Mouse (Mus musculus): ENCODE measurements around the gene Dido1. TPM values are rescaled to one million over a fixed set of nuclear protein-coding genes. Genes with fewer than 3 reads are reported as not detected.

Dido1 gene
- 21.4 and 23.1 TPM in 2 replicates for polyA plus RNA-seq (2015; fragmentation: Nextera tagmentation; extraction: Ambion mirVana)

- Histone ChIP-seq H3K4me2 (peak within 1 kb of the TSS; percentile 88), H3K36me3 (peaks cover 10% of the 10 kb centered on the region), H3K9ac (replicated peaks) (peak within 1 kb of the TSS; percentile 97), H3K4me1 (peaks cover 45% of the 10 kb centered on the region), H3K27ac (replicated peaks) (peak within 1 kb of the TSS; percentile 85), H3K27me3 (replicated peaks) (no peaks in the 10 kb centered on the region), H3K4me3 (replicated peaks) (peak within 1 kb of the TSS; percentile 96), H3K9me3 (replicated peaks) (no peaks in the 10 kb centered on the region)
- WGBS: under 1% methylated on average over 43 of the region's 43 CpGs
- ATAC-seq (ENCODE audit: low FRiP score): peak; percentile 94
These were observed at the start of gene Dido1, which contains the start of gene Gid8 for GRCm38 (mm10) chr2:180709923-180710272. Gene Dido1, minus strand, starts transcription at chr2:180709999. Gene Gid8, plus strand, starts transcription at chr2:180710117.

DNA sequence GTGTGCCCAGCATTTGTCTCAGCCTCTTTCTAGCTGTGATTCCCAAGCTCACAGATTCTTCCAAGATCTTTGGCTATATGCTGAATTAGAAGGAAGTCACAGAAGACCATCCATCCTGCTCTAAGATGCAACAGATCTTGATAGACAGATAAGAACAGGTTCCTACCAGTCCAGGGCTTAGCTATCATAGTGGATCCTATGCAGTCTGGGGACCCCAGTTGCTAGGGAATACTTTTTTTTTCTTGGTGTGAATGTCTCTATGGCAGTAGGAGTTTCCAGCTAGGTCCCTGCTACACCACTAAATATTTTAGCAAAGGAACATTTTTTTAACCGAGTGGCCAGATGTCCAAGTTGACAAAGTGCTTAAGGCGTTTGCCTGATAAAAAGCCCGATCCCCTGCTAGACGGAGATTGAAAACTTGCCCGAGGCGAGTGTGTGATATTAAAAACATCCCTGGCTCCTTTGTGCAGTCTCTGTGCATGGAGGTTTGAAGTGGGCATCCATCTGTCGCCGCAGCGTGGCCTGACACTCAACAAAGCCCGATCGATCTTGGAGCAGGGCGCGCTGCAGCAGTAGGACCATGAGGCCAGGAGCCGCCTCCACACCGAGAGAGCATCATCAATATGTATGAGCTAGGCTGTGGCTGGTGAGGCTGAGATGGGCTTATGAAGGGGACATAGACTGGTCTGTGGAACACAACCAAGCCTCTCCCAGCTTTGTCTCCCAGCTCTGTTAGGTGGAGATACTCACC lies 48.9 kb upstream of the Dido1 start:
- no peak overlapping the region for H3K4me2 ChIP-seq
- no peak overlapping the region for H3K4me3 ChIP-seq (replicated peaks)
- peaks cover 11% of the 10 kb centered on the region; the same call in 1 of the 2 replicates for H3K27me3 ChIP-seq (replicated peaks)
- ATAC-seq (ENCODE audit: low FRiP score): peak; percentile 61; the same call in 1 of the 2 replicates
- 0 out of 2 replicates have a peak overlapping the region, but pooled peaks have one; percentile 24 for H3K27ac ChIP-seq (replicated peaks)
- WGBS: 19% methylated on average over 15 of the region's 15 CpGs
- H3K9ac ChIP-seq (replicated peaks): no peak overlapping the region
- H3K36me3 ChIP-seq: no peaks in the 10 kb centered on the region
- peaks cover 7% of the 10 kb centered on the region for H3K4me1 ChIP-seq
- H3K9me3 ChIP-seq (replicated peaks): no peaks in the 10 kb centered on the region

DNA sequence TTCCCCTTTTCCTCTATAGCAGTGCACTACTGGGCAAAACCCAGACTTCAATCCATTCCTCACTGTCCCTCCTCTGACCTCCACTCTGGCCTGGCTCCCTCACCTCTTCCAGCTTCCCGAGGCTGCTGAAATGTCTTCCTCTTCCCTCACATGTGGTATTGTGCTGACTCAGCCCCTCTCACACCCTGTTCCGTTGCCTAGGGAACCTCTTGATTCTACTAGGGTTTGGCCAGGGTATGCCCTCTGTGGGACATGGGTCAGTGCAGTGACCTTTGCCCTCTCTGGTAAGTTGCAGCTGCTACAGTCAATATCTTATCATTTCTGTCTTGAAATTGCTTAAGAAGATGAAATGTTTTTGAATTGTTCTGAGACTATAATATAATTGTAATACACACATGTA lies 47.0 kb upstream of the Dido1 start:
- Histone ChIP-seq H3K9me3 (replicated peaks) (no peaks in the 10 kb centered on the region), H3K4me2 (no peak overlapping the region), H3K4me1 (peaks cover 7% of the 10 kb centered on the region), H3K9ac (replicated peaks) (no peak overlapping the region), H3K4me3 (replicated peaks) (no peak overlapping the region), H3K27me3 (replicated peaks) (peaks cover 23% of the 10 kb centered on the region), H3K36me3 (no peaks in the 10 kb centered on the region), H3K27ac (replicated peaks) (no peak overlapping the region)
- WGBS: 22% methylated on average over 2 of the region's 2 CpGs
- ATAC-seq (ENCODE audit: low FRiP score): no peak

- 10% methylated on average over 8 of the region's 8 CpGs for WGBS
These were observed 46.1 kb upstream of the Dido1 start for GRCm38 (mm10) chr2:180755896-180756295.

DNA sequence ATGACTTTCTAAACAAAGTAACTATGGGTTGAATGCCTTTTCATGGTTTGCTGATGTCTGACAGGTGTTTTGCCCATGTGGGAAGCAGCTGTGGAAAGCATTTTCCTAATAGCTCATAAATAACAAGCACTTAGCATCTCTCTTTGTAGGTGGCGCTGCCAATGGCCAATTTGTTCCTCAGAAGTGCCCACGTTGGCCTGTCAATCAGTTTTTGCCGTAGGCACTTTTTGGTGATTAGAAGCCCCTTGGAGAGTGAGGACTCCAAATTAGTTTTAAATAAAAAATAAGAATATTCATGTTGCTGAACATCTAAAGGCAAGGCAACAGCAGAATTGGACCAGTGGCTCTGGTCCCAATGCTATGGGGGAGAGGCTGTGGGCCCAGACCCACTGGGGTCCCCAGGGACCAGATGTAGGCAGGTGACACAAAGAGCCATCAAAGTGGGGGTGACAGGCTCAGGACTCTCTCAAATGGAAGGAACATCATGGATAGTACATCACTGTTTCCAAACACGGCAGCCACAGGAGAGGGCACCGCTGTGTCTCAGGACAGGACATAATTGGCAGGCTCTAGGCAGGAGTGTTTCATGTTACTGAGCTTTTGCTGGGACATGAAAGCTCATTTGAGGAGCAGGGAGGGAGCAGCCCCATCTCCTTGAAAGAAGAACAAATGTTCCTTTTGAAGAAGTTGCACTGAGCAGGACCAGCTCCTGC lies 45.3 kb upstream of the Dido1 start:
- peaks cover 23% of the 10 kb centered on the region for H3K27me3 ChIP-seq (replicated peaks)
- no peak overlapping the region for H3K27ac ChIP-seq (replicated peaks)
- no peak overlapping the region for H3K4me3 ChIP-seq (replicated peaks)
- no peaks in the 10 kb centered on the region for H3K36me3 ChIP-seq
- WGBS: 37% methylated on average over 5 of the region's 5 CpGs
- ATAC-seq (ENCODE audit: low FRiP score): no peak
- H3K9me3 ChIP-seq (replicated peaks): no peaks in the 10 kb centered on the region
- no peak overlapping the region for H3K9ac ChIP-seq (replicated peaks)
- no peak overlapping the region for H3K4me2 ChIP-seq
- H3K4me1 ChIP-seq: peaks cover 7% of the 10 kb centered on the region

More at GRCm38 (mm10) chr2:180755896-180756295, 46.1 kb upstream of the Dido1 start:
- Histone ChIP-seq H3K4me3 (replicated peaks) (no peak overlapping the region), H3K4me2 (no peak overlapping the region), H3K4me1 (peaks cover 7% of the 10 kb centered on the region), H3K27ac (replicated peaks) (no peak overlapping the region), H3K9me3 (replicated peaks) (no peaks in the 10 kb centered on the region), H3K27me3 (replicated peaks) (peaks cover 23% of the 10 kb centered on the region), H3K36me3 (no peaks in the 10 kb centered on the region), H3K9ac (replicated peaks) (no peak overlapping the region)
- ATAC-seq (ENCODE audit: low FRiP score): no peak

DNA sequence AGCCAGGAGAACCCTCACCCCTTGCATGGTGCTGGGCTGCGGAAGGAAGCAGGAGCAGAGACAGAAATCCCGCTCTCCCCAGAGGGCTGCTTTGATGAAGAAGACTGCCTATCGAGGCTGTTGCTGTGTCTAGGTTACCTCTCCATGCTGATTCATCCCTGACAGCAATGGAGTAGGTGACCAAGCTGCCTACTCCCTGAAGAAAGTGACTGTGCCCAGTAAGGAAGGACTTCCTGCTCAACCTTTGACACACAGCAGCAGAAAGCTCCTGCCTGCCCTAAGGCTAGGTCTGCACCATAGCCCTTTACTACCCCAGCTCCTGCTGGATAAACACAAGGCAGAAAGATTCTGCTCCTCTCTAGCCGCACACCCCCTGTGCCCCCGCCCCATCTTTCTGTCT lies 39.1 kb upstream of the Dido1 start:
- H3K4me2 ChIP-seq: no peak overlapping the region
- no peak overlapping the region for H3K9ac ChIP-seq (replicated peaks)
- no peak for ATAC-seq (ENCODE audit: low FRiP score)

GRCm38 (mm10) chr2:180746569-180747192 lies 36.9 kb upstream of the Dido1 start:
- H3K4me2 ChIP-seq: no peak overlapping the region
- peaks cover 15% of the 10 kb centered on the region; the same call in 1 of the 2 replicates for H3K27me3 ChIP-seq (replicated peaks)
- no peak for ATAC-seq (ENCODE audit: low FRiP score)
- no peak overlapping the region for H3K9ac ChIP-seq (replicated peaks)
- no peak overlapping the region for H3K4me3 ChIP-seq (replicated peaks)
- WGBS: 15% methylated on average over 5 of the region's 5 CpGs
- 0 out of 2 replicates have a peak overlapping the region, but pooled peaks have one; percentile 13 for H3K27ac ChIP-seq (replicated peaks)
- no peaks in the 10 kb centered on the region for H3K9me3 ChIP-seq (replicated peaks)
- peaks cover 14% of the 10 kb centered on the region for H3K4me1 ChIP-seq
- H3K36me3 ChIP-seq: no peaks in the 10 kb centered on the region

More for the DNA sequence above, 39.1 kb upstream of the Dido1 start:
- peaks cover 26% of the 10 kb centered on the region for H3K27me3 ChIP-seq (replicated peaks)
- peaks cover 14% of the 10 kb centered on the region for H3K4me1 ChIP-seq
- H3K9me3 ChIP-seq (replicated peaks): no peaks in the 10 kb centered on the region
- no peak overlapping the region for H3K4me3 ChIP-seq (replicated peaks)
- H3K36me3 ChIP-seq: no peaks in the 10 kb centered on the region
- 59% methylated on average over 5 of the region's 5 CpGs for WGBS
- no peak overlapping the region for H3K27ac ChIP-seq (replicated peaks)

- Histone ChIP-seq H3K4me2 (no peak overlapping the region), H3K9me3 (replicated peaks) (no peaks in the 10 kb centered on the region), H3K4me3 (replicated peaks) (no peak overlapping the region), H3K4me1 (peaks cover 14% of the 10 kb centered on the region), H3K27me3 (replicated peaks) (peaks cover 15% of the 10 kb centered on the region; the same call in 1 of the 2 replicates), H3K36me3 (no peaks in the 10 kb centered on the region), H3K9ac (replicated peaks) (no peak overlapping the region), H3K27ac (replicated peaks) (no peak overlapping the region)
- ATAC-seq (ENCODE audit: low FRiP score): peak; percentile 72; the same call in 1 of the 2 replicates
- 36% methylated on average over 17 of the region's 17 CpGs for WGBS
These were observed 35.6 kb upstream of the Dido1 start for GRCm38 (mm10) chr2:180745248-180745927.

GRCm38 (mm10) chr2:180743321-180743720 lies 33.5 kb upstream of the Dido1 start:
- Histone ChIP-seq H3K4me3 (replicated peaks) (no peak overlapping the region), H3K4me2 (no peak overlapping the region), H3K9me3 (replicated peaks) (no peaks in the 10 kb centered on the region), H3K27ac (replicated peaks) (no peak overlapping the region), H3K27me3 (replicated peaks) (peaks cover 3% of the 10 kb centered on the region; the same call in 1 of the 2 replicates), H3K9ac (replicated peaks) (no peak overlapping the region), H3K36me3 (no peaks in the 10 kb centered on the region), H3K4me1 (peaks cover 14% of the 10 kb centered on the region)
- no peak for ATAC-seq (ENCODE audit: low FRiP score)
- 96% methylated on average over 2 of the region's 2 CpGs for WGBS

- H3K27me3 ChIP-seq (replicated peaks): peaks cover 3% of the 10 kb centered on the region; the same call in 1 of the 2 replicates
- H3K4me1 ChIP-seq: peaks cover 14% of the 10 kb centered on the region
- no peak overlapping the region for H3K9ac ChIP-seq (replicated peaks)
- no peak overlapping the region for H3K27ac ChIP-seq (replicated peaks)
- WGBS: 91% methylated on average over 6 of the region's 6 CpGs
- no peaks in the 10 kb centered on the region for H3K36me3 ChIP-seq
- no peak overlapping the region for H3K4me3 ChIP-seq (replicated peaks)
- ATAC-seq (ENCODE audit: low FRiP score): no peak
- no peaks in the 10 kb centered on the region for H3K9me3 ChIP-seq (replicated peaks)
- no peak overlapping the region for H3K4me2 ChIP-seq
These were observed 33.0 kb upstream of the Dido1 start for GRCm38 (mm10) chr2:180742820-180743219.

DNA sequence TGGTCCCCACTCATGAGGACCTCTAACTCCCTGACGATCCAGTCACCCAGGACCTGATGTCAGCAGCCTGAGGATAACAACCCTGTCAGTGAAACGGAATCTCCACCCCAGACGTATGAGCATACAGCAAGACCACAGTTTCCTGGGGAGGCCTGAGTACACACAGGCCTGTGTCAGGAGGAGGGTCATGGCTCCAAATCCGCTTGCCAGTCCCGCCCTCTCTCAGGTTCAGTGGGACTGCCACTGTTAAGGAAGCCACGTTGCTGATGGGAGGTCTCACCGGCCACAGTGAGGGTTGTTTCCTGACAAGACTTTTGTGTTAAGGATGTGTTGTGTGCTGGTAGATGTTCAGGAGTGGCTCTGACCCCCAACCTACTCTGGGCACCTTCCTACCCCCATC lies 31.6 kb upstream of the Dido1 start:
- H3K9ac ChIP-seq (replicated peaks): no peak overlapping the region
- no peaks in the 10 kb centered on the region for H3K9me3 ChIP-seq (replicated peaks)
- no peaks in the 10 kb centered on the region for H3K36me3 ChIP-seq
- peaks cover 7% of the 10 kb centered on the region for H3K4me1 ChIP-seq
- no peak overlapping the region for H3K4me2 ChIP-seq
- ATAC-seq (ENCODE audit: low FRiP score): no peak
- H3K27me3 ChIP-seq (replicated peaks): peaks cover 3% of the 10 kb centered on the region; the same call in 1 of the 2 replicates
- no peak overlapping the region for H3K27ac ChIP-seq (replicated peaks)
- H3K4me3 ChIP-seq (replicated peaks): no peak overlapping the region
- 75% methylated on average over 7 of the region's 7 CpGs for WGBS

Measured in neural tube, embryonic 15.5 days (tissue).